37 mouse cellular contexts compared by ENCODE assay signal in genomic region chr1:85942318-85942717, GRCm38 (mm10). TPM values are rescaled to one million over a fixed set of nuclear protein-coding genes. Genes with fewer than 3 reads are reported as not detected.
"Had no signal": no experiment of that assay in that cellular context is flagged by ENCODE, and none has a peak within 500 bp of the region (broad histone marks: within the 10 kb centered on the region; RNA-seq: fewer than 3 reads in every experiment).

No protein-coding gene starts in this region.

- H3K4me1 ChIP-seq: embryonic facial prominence, embryonic 10.5 days; embryonic facial prominence, embryonic 12.5 days; embryonic facial prominence, embryonic 13.5 days; embryonic facial prominence, embryonic 15.5 days; heart, embryonic 10.5 days; heart, embryonic 12.5 days had no signal

- H3K4me3 ChIP-seq: embryonic facial prominence, embryonic 10.5 days; embryonic facial prominence, embryonic 12.5 days; embryonic facial prominence, embryonic 13.5 days; embryonic facial prominence, embryonic 15.5 days; erythroblast, embryonic 14.5 days; forebrain, embryonic 10.5 days; forebrain, embryonic 12.5 days; forebrain, embryonic 13.5 days; forebrain, embryonic 15.5 days; gastrocnemius, adult 2 months; heart, adult 2 months; heart, embryonic 10.5 days; heart, embryonic 12.5 days had no signal

- H3K36me3 ChIP-seq: embryonic facial prominence, embryonic 10.5 days; embryonic facial prominence, embryonic 12.5 days; embryonic facial prominence, embryonic 13.5 days; embryonic facial prominence, embryonic 15.5 days; forebrain, embryonic 10.5 days; forebrain, embryonic 12.5 days; forebrain, embryonic 15.5 days; heart, embryonic 10.5 days; heart, embryonic 12.5 days had no signal

- H3K27ac ChIP-seq: embryonic facial prominence, embryonic 10.5 days; embryonic facial prominence, embryonic 12.5 days; embryonic facial prominence, embryonic 13.5 days; embryonic facial prominence, embryonic 15.5 days; forebrain, embryonic 10.5 days; forebrain, embryonic 12.5 days; forebrain, embryonic 13.5 days; forebrain, embryonic 15.5 days; gastrocnemius, adult 2 months; heart, adult 2 months; heart, embryonic 10.5 days had no signal

- ATAC-seq: forebrain, embryonic 13.5 days; forebrain, embryonic 14.5 days; forebrain, embryonic 15.5 days; forebrain, embryonic 16.5 days had no signal

- H3K4me2 ChIP-seq: embryonic facial prominence, embryonic 12.5 days; embryonic facial prominence, embryonic 13.5 days; embryonic facial prominence, embryonic 15.5 days; forebrain, embryonic 12.5 days; forebrain, embryonic 13.5 days; forebrain, embryonic 15.5 days; heart, embryonic 11.5 days; heart, embryonic 12.5 days had no signal

- H3K9ac ChIP-seq: embryonic facial prominence, embryonic 12.5 days; embryonic facial prominence, embryonic 13.5 days; embryonic facial prominence, embryonic 15.5 days; forebrain, embryonic 12.5 days; forebrain, embryonic 13.5 days; forebrain, embryonic 15.5 days; heart, embryonic 12.5 days had no signal

- DNase-seq: cerebellum, adult 9-10 months; cerebellum, adult 9-11 months; cerebellum, postnatal 10 days; cerebellum, postnatal 14 days; cerebellum, postnatal 25 days; cerebellum, postnatal 36 days; embryo, embryonic 11 days; gastrocnemius, adult 2 months; gastrocnemius, postnatal 10 days; gastrocnemius, postnatal 14 days; gastrocnemius, postnatal 36 days; heart, adult 11 months; heart, adult 18-20 months; heart, adult 2 months had no signal

- H3K27me3 ChIP-seq: embryonic facial prominence, embryonic 12.5 days; embryonic facial prominence, embryonic 13.5 days; embryonic facial prominence, embryonic 15.5 days; forebrain, embryonic 12.5 days; forebrain, embryonic 13.5 days; forebrain, embryonic 15.5 days; heart, embryonic 12.5 days had no signal

- H3K9me3 ChIP-seq: embryonic facial prominence, embryonic 10.5 days; embryonic facial prominence, embryonic 12.5 days; embryonic facial prominence, embryonic 13.5 days; embryonic facial prominence, embryonic 15.5 days; forebrain, embryonic 12.5 days; forebrain, embryonic 15.5 days; heart, embryonic 10.5 days had no signal

RNA-seq across cellular contexts. Expression of gene 4933407L21Rik, which starts 14.0 kb away (rescaled TPM):
- total RNA-seq: common myeloid progenitor, adult 5-6 weeks; gastrocnemius, postnatal 10 days; gastrocnemius, postnatal 25 days; gastrocnemius, postnatal 36 days; granulocyte monocyte progenitor cell, adult 5-6 weeks; heart, adult 18-20 months; heart, adult 2 months; heart, adult 8-10 months had no signal
- polyA plus RNA-seq: embryonic facial prominence, embryonic 11.5 days; erythroblast, embryonic 14.5 days; heart, adult 2 months; heart, embryonic 10.5 days; heart, embryonic 11.5 days; heart, embryonic 12.5 days had no signal

RNA-seq across cellular contexts. Expression of gene Gpr55, which starts 18.5 kb away (rescaled TPM):
- total RNA-seq: common myeloid progenitor, adult 5-6 weeks; gastrocnemius, adult 18-20 months; gastrocnemius, adult 2 months; gastrocnemius, adult 8-10 months; gastrocnemius, postnatal 10 days; gastrocnemius, postnatal 14 days; gastrocnemius, postnatal 25 days; gastrocnemius, postnatal 36 days; gastrocnemius, postnatal 4 days; granulocyte monocyte progenitor cell, adult 5-6 weeks; heart, adult 2 months had no signal
- polyA plus RNA-seq: embryonic facial prominence, embryonic 10.5 days; embryonic facial prominence, embryonic 11.5 days; embryonic facial prominence, embryonic 14.5 days; erythroblast, embryonic 14.5 days; forebrain, embryonic 10.5 days; forebrain, embryonic 12.5 days; forebrain, embryonic 13.5 days; forebrain, embryonic 14.5 days; heart, adult 2 months; heart, embryonic 10.5 days; heart, embryonic 11.5 days had no signal
